Mouse (Mus musculus) T-cell, adult 2 months (primary cell): ENCODE results near the gene Nav2.

Experiments
- DNase-seq: peaks from one replicate; pipeline ENCODE4 v3.0.0; 2022; ENCODE audit warnings: low spot score

Nav2 gene

GRCm38 (mm10) chr7:49250581-49251307, 342.2 kb downstream of the Nav2 start:
- no peak for DNase-seq

DNA sequence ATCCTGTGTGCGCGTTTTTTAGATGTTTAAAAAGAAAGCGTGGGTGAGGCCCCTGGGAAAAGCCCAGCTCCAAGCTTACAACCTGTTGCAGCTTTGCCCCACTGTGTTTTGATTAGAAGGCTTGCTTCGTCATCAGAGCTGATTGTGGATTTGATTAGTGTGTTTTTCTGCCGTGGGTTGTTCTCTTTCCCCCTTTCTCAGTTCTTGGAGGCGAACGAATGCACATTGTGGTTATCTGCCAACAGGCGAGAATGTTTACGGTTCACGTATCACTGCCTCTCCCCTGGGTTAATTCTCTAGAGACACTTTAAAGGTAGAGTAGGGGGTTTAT, 342.8 kb downstream of the Nav2 start:
- DNase-seq, result no peak

GRCm38 (mm10) chr7:49252444-49252843, 343.9 kb downstream of the Nav2 start:
- no peak for DNase-seq

DNA sequence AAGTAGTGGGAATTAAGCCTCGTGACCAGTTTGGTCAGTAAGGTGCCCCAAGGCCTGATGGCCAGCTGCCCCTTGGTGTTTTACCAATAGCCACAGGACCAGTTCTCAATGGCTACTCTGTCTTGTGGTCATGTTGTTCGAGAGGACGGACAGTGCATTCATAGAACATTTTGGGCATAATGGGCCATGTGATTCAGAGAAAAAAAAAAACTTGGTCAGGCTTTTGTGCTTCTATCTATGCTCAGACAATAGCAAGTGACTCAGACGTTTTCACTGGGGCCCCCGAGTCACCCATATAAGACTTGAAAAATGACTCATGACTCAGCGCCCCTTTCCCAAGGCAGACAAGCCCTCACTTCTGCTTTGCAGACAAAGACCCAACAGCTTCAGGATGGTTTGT, 344.4 kb downstream of the Nav2 start:
- DNase-seq, result no peak

- no peak for DNase-seq
These were observed 346.5 kb downstream of the Nav2 start for GRCm38 (mm10) chr7:49255053-49255452.

GRCm38 (mm10) chr7:49257234-49257906, 348.9 kb downstream of the Nav2 start:
- no peak for DNase-seq

DNA sequence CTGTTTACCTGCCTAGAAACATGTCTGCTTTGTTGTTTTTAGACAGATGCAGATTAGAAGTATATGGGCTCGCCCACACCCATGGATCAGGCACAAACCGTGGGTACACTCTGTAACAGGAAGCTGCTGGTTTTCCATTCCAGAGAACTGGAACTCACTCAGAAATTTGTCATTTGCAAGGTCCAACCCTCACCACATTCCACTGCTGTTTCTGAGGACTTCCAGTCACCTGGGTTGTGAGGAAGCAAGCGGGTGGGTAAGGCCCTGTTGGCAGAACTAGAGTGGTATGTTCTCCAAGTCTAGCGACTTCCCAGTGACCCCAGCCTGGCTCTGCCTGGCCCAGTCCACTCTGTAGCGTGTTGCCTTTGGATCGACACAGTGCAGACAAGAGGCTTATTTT, 349.6 kb downstream of the Nav2 start:
- no peak for DNase-seq

- DNase-seq, result no peak
These were observed 353.5 kb downstream of the Nav2 start for GRCm38 (mm10) chr7:49261941-49262511.

DNA sequence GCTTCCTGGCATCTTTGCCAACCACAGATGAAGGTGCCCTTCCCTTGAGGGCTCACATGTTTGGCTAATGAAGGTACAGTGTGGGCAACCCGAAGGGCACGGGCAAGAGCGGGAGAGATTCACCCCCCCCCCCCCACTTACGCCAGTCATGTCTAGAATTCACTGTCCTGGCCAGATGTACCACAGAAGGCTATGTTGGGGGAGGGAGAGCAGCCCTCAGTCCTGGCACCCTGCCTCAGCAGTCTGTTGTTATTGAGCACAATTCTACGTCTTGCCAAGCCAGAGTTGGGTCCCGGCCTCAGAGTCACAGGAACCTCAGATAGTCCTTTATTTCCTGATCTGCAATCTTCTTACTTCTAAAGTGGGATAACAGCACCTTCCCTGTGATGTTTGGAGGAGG, 357.9 kb downstream of the Nav2 start:
- DNase-seq, result no peak

- no peak for DNase-seq
These were observed 359.3 kb downstream of the Nav2 start for GRCm38 (mm10) chr7:49267621-49268325.

- DNase-seq, result no peak
These were observed 359.9 kb downstream of the Nav2 start for GRCm38 (mm10) chr7:49268401-49268921.

- no peak for DNase-seq
These were observed 362.3 kb downstream of the Nav2 start for GRCm38 (mm10) chr7:49270855-49271254.

GRCm38 (mm10) chr7:49272445-49273439, 364.2 kb downstream of the Nav2 start:
- DNase-seq, result peak; percentile 4

DNA sequence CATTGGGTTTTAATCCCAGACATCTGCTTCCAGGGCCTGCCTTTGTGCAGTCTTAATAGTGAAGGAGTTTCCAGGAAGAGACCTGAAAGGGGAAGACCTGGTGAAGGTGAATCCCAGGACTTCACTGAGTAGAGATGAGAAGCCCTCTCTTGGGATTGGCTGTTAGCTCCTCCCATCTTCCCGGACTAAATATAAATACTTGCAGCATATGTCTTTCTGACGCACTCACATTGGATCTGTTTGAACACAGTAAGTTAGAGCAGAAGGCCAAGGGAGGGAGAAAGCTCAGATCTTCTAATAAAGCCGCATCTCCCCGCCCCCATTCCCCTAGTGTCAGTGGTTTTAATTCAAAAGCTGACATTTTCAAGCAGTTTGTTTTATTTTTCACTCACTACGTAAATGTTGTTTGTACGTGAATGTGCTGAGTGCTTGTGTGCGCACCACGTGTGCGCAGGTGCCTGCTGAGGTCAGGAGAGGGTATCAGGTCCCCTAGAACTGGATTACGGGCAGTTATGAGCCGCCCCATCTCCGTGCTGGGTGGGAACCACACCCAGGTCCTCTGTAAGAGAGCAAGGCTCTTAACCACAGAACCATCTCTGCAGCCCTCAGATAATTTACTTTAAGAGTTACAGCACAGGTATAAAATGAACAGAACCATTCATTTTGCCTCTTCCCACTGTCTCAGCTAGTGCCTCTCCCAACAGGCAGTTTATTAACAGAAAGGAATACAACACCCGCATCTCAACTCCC, 365.6 kb downstream of the Nav2 start:
- DNase-seq, result no peak

GRCm38 (mm10) chr7:49274676-49275075, 366.2 kb downstream of the Nav2 start:
- no peak for DNase-seq

- no peak for DNase-seq
These were observed 367.6 kb downstream of the Nav2 start for GRCm38 (mm10) chr7:49276163-49276562.

GRCm38 (mm10) chr7:49277685-49278084, 369.2 kb downstream of the Nav2 start:
- no peak for DNase-seq

- DNase-seq, result no peak
These were observed 370.0 kb downstream of the Nav2 start for GRCm38 (mm10) chr7:49278531-49278930.

DNA sequence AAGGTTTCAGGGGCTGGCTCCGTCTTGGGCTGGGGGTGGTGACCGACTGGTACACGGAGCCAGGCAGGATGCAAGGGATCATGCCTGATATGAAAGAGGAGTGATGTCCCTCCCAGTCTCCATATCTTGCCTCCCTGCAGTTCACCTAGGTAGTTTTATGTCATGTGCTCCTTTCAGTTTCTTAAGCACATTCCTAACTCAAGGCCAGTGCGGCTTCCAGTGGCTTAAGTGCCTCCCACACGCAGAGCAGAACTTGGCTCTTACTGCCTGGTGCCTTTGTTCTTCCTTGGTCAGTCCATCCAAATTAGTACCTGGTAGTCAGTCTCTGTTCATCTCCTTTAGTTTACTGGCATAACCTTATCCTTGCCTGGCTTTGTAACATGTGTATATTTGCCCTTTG, 371.9 kb downstream of the Nav2 start:
- DNase-seq, result no peak

- DNase-seq, result no peak
These were observed 373.9 kb downstream of the Nav2 start for GRCm38 (mm10) chr7:49282446-49282845.
